Mouse (Mus musculus): ENCODE measurements around the gene Gm20388.

Gm20388 gene

GRCm38 (mm10) chr8:122112264-122112965, 2201.8 kb downstream of the Gm20388 start:
- no peak for DNase-seq (ENCODE audit: low spot score in 2 of 2)

GRCm38 (mm10) chr8:122114890-122115289, 2204.2 kb downstream of the Gm20388 start:
- no peak for DNase-seq (ENCODE audit: low spot score in 2 of 2)

- no peak for DNase-seq (ENCODE audit: low spot score in 2 of 2)
Observed at GRCm38 (mm10) chr8:122116716-122117357, 2206.2 kb downstream of the Gm20388 start.

- no peak for DNase-seq (ENCODE audit: low spot score in 2 of 2)
Observed at GRCm38 (mm10) chr8:122118097-122118496, 2207.5 kb downstream of the Gm20388 start.

- no peak for DNase-seq (ENCODE audit: low spot score in 2 of 2)
Observed at GRCm38 (mm10) chr8:122118536-122118935, 2207.9 kb downstream of the Gm20388 start.

- DNase-seq (ENCODE audit: low spot score in 2 of 2) = no peak
Observed at GRCm38 (mm10) chr8:122124326-122124725, 2213.7 kb downstream of the Gm20388 start.

GRCm38 (mm10) chr8:122126659-122127058, 2216.0 kb downstream of the Gm20388 start:
- no peak for DNase-seq (ENCODE audit: low spot score in 2 of 2)

GRCm38 (mm10) chr8:122134121-122134529, 2223.5 kb downstream of the Gm20388 start:
- no peak for DNase-seq (ENCODE audit: low spot score in 2 of 2)

GRCm38 (mm10) chr8:122135494-122135893, 2224.9 kb downstream of the Gm20388 start:
- no peak for DNase-seq (ENCODE audit: low spot score in 2 of 2)

- peak in 1 of 2 experiments; percentile 25 for DNase-seq (ENCODE audit: low spot score in 2 of 2)
Observed at GRCm38 (mm10) chr8:122139784-122140183, 2229.1 kb downstream of the Gm20388 start.

- DNase-seq (ENCODE audit: low spot score in 2 of 2) = no peak
Observed at GRCm38 (mm10) chr8:122140411-122140810, 2229.8 kb downstream of the Gm20388 start.

GRCm38 (mm10) chr8:122142428-122142827, 2231.8 kb downstream of the Gm20388 start:
- DNase-seq (ENCODE audit: low spot score in 2 of 2) = no peak

GRCm38 (mm10) chr8:122143231-122143630, 2232.6 kb downstream of the Gm20388 start:
- no peak for DNase-seq (ENCODE audit: low spot score in 2 of 2)

GRCm38 (mm10) chr8:122144729-122145311, 2234.2 kb downstream of the Gm20388 start:
- DNase-seq (ENCODE audit: low spot score in 2 of 2) = no peak

- DNase-seq (ENCODE audit: low spot score in 2 of 2) = no peak
Observed at GRCm38 (mm10) chr8:122149045-122149444, 2238.4 kb downstream of the Gm20388 start.

GRCm38 (mm10) chr8:122149606-122150005, 2239.0 kb downstream of the Gm20388 start:
- no peak for DNase-seq (ENCODE audit: low spot score in 2 of 2)

GRCm38 (mm10) chr8:122151541-122151940, 2240.9 kb downstream of the Gm20388 start:
- DNase-seq (ENCODE audit: low spot score in 2 of 2) = no peak

GRCm38 (mm10) chr8:122155082-122155643, 2244.5 kb downstream of the Gm20388 start:
- DNase-seq (ENCODE audit: low spot score in 2 of 2) = no peak

- no peak for DNase-seq (ENCODE audit: low spot score in 2 of 2)
Observed at GRCm38 (mm10) chr8:122155964-122156363, 2245.3 kb downstream of the Gm20388 start.

- DNase-seq (ENCODE audit: low spot score in 2 of 2) = no peak
Observed at GRCm38 (mm10) chr8:122157689-122158088, 2247.0 kb downstream of the Gm20388 start.

- no peak for DNase-seq (ENCODE audit: low spot score in 2 of 2)
Observed at GRCm38 (mm10) chr8:122160165-122160564, 2249.5 kb downstream of the Gm20388 start.

GRCm38 (mm10) chr8:122162992-122163391, 2252.4 kb downstream of the Gm20388 start:
- peak; percentile 32 to 63 for DNase-seq (ENCODE audit: low spot score in 2 of 2)
